Mouse (Mus musculus): ENCODE data around the gene Prss57. TPM values are rescaled to one million over a fixed set of nuclear protein-coding genes. Genes with fewer than 3 reads are reported as not detected.

Gene Prss57
- polyA plus RNA-seq, 1 experiment = 2.1 TPM

- no peak within 1 kb of the TSS; the same call in 1 of the 2 replicates for H3K4me3 ChIP-seq (ENCODE audit: insufficient read depth, low read length)
- TF ChIP-seq POLR2A (IDR thresholded peaks at IDR 0.05; ENCODE audit: extremely low read depth, insufficient read depth, low read length) (no peak), CTCF (IDR thresholded peaks at IDR 0.05; ENCODE audit: extremely low read depth, insufficient read depth, low read length) (no peak)
These were observed 13.6 kb downstream of the Prss57 start, which contains the start of gene Fstl3 for GRCm38 (mm10) chr10:79777103-79777531. TSS of gene Fstl3 (plus strand) at chr10:79777272.

GRCm38 (mm10) chr10:79774486-79775279, 16.1 kb downstream of the Prss57 start:
- Histone ChIP-seq H3K4me1 (ENCODE audit: control insufficient read depth, insufficient read depth, low read length) (peaks cover 1% of the 10 kb centered on the region; the same call in 1 of the 2 replicates), H3K4me3 (ENCODE audit: insufficient read depth, low read length) (no peak overlapping the region), H3K27ac (ENCODE audit: insufficient read depth, low read length) (no peak overlapping the region)
- TF ChIP-seq CTCF (IDR thresholded peaks at IDR 0.05; ENCODE audit: extremely low read depth, insufficient read depth, low read length) (0 out of 2 replicates have a peak, but pooled peaks have one; percentile 8), POLR2A (IDR thresholded peaks at IDR 0.05; ENCODE audit: extremely low read depth, insufficient read depth, low read length) (no peak)

More at GRCm38 (mm10) chr10:79777103-79777531, 13.6 kb downstream of the Prss57 start, which contains the start of gene Fstl3:
- peaks cover 2% of the 10 kb centered on the region; the same call in 1 of the 2 replicates for H3K4me1 ChIP-seq (ENCODE audit: control insufficient read depth, insufficient read depth, low read length)
- no peak within 1 kb of the TSS for H3K27ac ChIP-seq (ENCODE audit: insufficient read depth, low read length)

- TF ChIP-seq POLR2A (IDR thresholded peaks at IDR 0.05; ENCODE audit: extremely low read depth, insufficient read depth, low read length) (no peak), CTCF (IDR thresholded peaks at IDR 0.05; ENCODE audit: extremely low read depth, insufficient read depth, low read length) (no peak)
- Histone ChIP-seq H3K27ac (ENCODE audit: insufficient read depth, low read length) (no peak overlapping the region), H3K4me1 (ENCODE audit: control insufficient read depth, insufficient read depth, low read length) (no peaks in the 10 kb centered on the region), H3K4me3 (ENCODE audit: insufficient read depth, low read length) (no peak overlapping the region)
These were observed 17.6 kb downstream of the Prss57 start for GRCm38 (mm10) chr10:79773208-79773607.

GRCm38 (mm10) chr10:79772320-79772719, 18.4 kb downstream of the Prss57 start:
- H3K4me1 ChIP-seq (ENCODE audit: control insufficient read depth, insufficient read depth, low read length) = no peaks in the 10 kb centered on the region
- no peak overlapping the region for H3K4me3 ChIP-seq (ENCODE audit: insufficient read depth, low read length)
- H3K27ac ChIP-seq (ENCODE audit: insufficient read depth, low read length) = no peak overlapping the region
- TF ChIP-seq POLR2A (IDR thresholded peaks at IDR 0.05; ENCODE audit: extremely low read depth, insufficient read depth, low read length) (no peak), CTCF (IDR thresholded peaks at IDR 0.05; ENCODE audit: extremely low read depth, insufficient read depth, low read length) (no peak)

GRCm38 (mm10) chr10:79769329-79769728, 21.4 kb downstream of the Prss57 start:
- no peak overlapping the region for H3K4me3 ChIP-seq (ENCODE audit: insufficient read depth, low read length)
- TF ChIP-seq CTCF (IDR thresholded peaks at IDR 0.05; ENCODE audit: extremely low read depth, insufficient read depth, low read length) (no peak), POLR2A (IDR thresholded peaks at IDR 0.05; ENCODE audit: extremely low read depth, insufficient read depth, low read length) (no peak)
- no peak overlapping the region for H3K27ac ChIP-seq (ENCODE audit: insufficient read depth, low read length)
- peaks cover 4% of the 10 kb centered on the region; the same call in 1 of the 2 replicates for H3K4me1 ChIP-seq (ENCODE audit: control insufficient read depth, insufficient read depth, low read length)

GRCm38 (mm10) chr10:79768400-79768799, 22.4 kb downstream of the Prss57 start:
- TF ChIP-seq POLR2A (IDR thresholded peaks at IDR 0.05; ENCODE audit: extremely low read depth, insufficient read depth, low read length) (no peak), CTCF (IDR thresholded peaks at IDR 0.05; ENCODE audit: extremely low read depth, insufficient read depth, low read length) (peak; percentile 91)

GRCm38 (mm10) chr10:79767372-79768244, 23.2 kb downstream of the Prss57 start:
- H3K4me1 ChIP-seq (ENCODE audit: control insufficient read depth, insufficient read depth, low read length) = peaks cover 9% of the 10 kb centered on the region; the same call in 1 of the 2 replicates
- peak overlapping the region; percentile 52 for H3K27ac ChIP-seq (ENCODE audit: insufficient read depth, low read length)
- peak overlapping the region; percentile 87 for H3K4me3 ChIP-seq (ENCODE audit: insufficient read depth, low read length)
- TF ChIP-seq CTCF (IDR thresholded peaks at IDR 0.05; ENCODE audit: extremely low read depth, insufficient read depth, low read length) = no peak
- peak; percentile 84; the same call in 1 of the 2 replicates for TF ChIP-seq POLR2A (IDR thresholded peaks at IDR 0.05; ENCODE audit: extremely low read depth, insufficient read depth, low read length)

More at GRCm38 (mm10) chr10:79768400-79768799, 22.4 kb downstream of the Prss57 start:
- Histone ChIP-seq H3K4me1 (ENCODE audit: control insufficient read depth, insufficient read depth, low read length) (peaks cover 7% of the 10 kb centered on the region; the same call in 1 of the 2 replicates), H3K27ac (ENCODE audit: insufficient read depth, low read length) (peak overlapping the region; percentile 6; the same call in 1 of the 2 replicates), H3K4me3 (ENCODE audit: insufficient read depth, low read length) (peak overlapping the region; percentile 87)

GRCm38 (mm10) chr10:79766508-79767325, 24.0 kb downstream of the Prss57 start, which contains the start of gene Rnf126:
TSS of gene Rnf126 (minus strand) at chr10:79766952.
- Histone ChIP-seq H3K4me3 (ENCODE audit: insufficient read depth, low read length) (peak within 1 kb of the TSS; percentile 87), H3K27ac (ENCODE audit: insufficient read depth, low read length) (peak within 1 kb of the TSS; percentile 79), H3K4me1 (ENCODE audit: control insufficient read depth, insufficient read depth, low read length) (peaks cover 9% of the 10 kb centered on the region; the same call in 1 of the 2 replicates)
- TF ChIP-seq POLR2A (IDR thresholded peaks at IDR 0.05; ENCODE audit: extremely low read depth, insufficient read depth, low read length) = no peak
- no peak for TF ChIP-seq CTCF (IDR thresholded peaks at IDR 0.05; ENCODE audit: extremely low read depth, insufficient read depth, low read length)
